Mouse (Mus musculus) limb, embryonic 14.5 days (tissue): ENCODE results near the gene 1700017B05Rik. TPM values are rescaled to one million over a fixed set of nuclear protein-coding genes. Genes with fewer than 3 reads are reported as not detected.

ENCODE experiments used
- ATAC-seq: fragments of 200-750 bp; cut with Nextera tagmentation; 2 replicates; pipeline ENCODE4 v1.8.0; 2017; ENCODE audit warnings: low read depth, moderate number of reproducible peaks, moderate TSS enrichment; ENCODE audit not compliant: low FRiP score
- DNase-seq: peaks from one replicate; pipeline ENCODE4 v3.0.0-alpha.2; 2015; ENCODE audit warnings: low spot score
- H3K27ac ChIP-seq: fragments of 300-500 bp; sonication (generic); replicated peaks from 2 replicates; pipeline ENCODE4 v1.5.1; 2014; ENCODE audit warnings: low read depth, mild to moderate bottlenecking, low read length, moderate library complexity, mixed read lengths
- H3K27me3 ChIP-seq: fragments of 300-500 bp; sonication (generic); 2 replicates; pipeline ENCODE4 v1.6.1; 2014; ENCODE audit warnings: low read length, mixed read lengths; ENCODE audit not compliant: control insufficient read depth, insufficient read depth
- H3K36me3 ChIP-seq: fragments of 300-500 bp; sonication (generic); 2 replicates; pipeline ENCODE4 v1.6.1; 2014; ENCODE audit warnings: mild to moderate bottlenecking, low read length, moderate library complexity, mixed read lengths; ENCODE audit not compliant: control insufficient read depth, insufficient read depth
- H3K4me1 ChIP-seq: fragments of 300-500 bp; sonication (generic); 2 replicates; pipeline ENCODE4 v1.6.1; 2014; ENCODE audit warnings: antibody characterized with exemption, low read length, mixed read lengths; ENCODE audit not compliant: control insufficient read depth, insufficient read depth
- H3K4me2 ChIP-seq: fragments of 300-500 bp; sonication (generic); replicated peaks from 2 replicates; pipeline ENCODE4 v1.6.1; 2014; ENCODE audit warnings: low read depth, mild to moderate bottlenecking, low read length, moderate library complexity; ENCODE audit not compliant: severe bottlenecking
- H3K4me3 ChIP-seq: fragments of 300-500 bp; sonication (generic); replicated peaks from 2 replicates; pipeline ENCODE4 v1.5.1; 2014; ENCODE audit warnings: low read length
- H3K9ac ChIP-seq: fragments of 300-500 bp; sonication (generic); 2 replicates; pipeline ENCODE4 v1.6.1; 2014; ENCODE audit warnings: mild to moderate bottlenecking, low read depth, low read length, moderate library complexity; ENCODE audit not compliant: severe bottlenecking
- H3K9me3 ChIP-seq: fragments of 300-500 bp; sonication (generic); 2 replicates; pipeline ENCODE4 v1.6.1; 2016; ENCODE audit warnings: low read length; ENCODE audit not compliant: control insufficient read depth
- POLR2A ChIP-seq: fragments of 200-500 bp; IDR thresholded peaks from 2 replicates; pipeline ENCODE4 v1.8.0; 2012; ENCODE audit warnings: inconsistent platforms, mild to moderate bottlenecking, moderate library complexity, borderline replicate concordance; ENCODE audit not compliant: insufficient read depth, insufficient read length; ENCODE audit errors: extremely low read depth
- WGBS: fragments of 180-500 bp; shearing (Covaris S2); extraction: QIAGEN DNeasy Blood & Tissue Kit; methylation state at CpG from one replicate; pipeline ENCODE4 v1.1.7; 2014; 5-methylcytosine and 5-hydroxymethylcytosine counted together
- polyA plus RNA-seq, 2 experiments: library from polyadenylated mRNA; depleted of rRNA in 1 of 2; stranded (reverse) in 1 of 2; unstranded in 1 of 2; fragments of >200 nt; fragmentation: Nextera tagmentation in 1 of 2; extraction: Ambion mirVana in 1 of 2; gene quantifications; 2 replicates each; pipeline versions ENCODE4 v1.2.1 to v1.2.3; 2012 to 2014

1700017B05Rik gene
- polyA plus RNA-seq, 2 experiments, result 11.1 to 18.0 TPM

DNA sequence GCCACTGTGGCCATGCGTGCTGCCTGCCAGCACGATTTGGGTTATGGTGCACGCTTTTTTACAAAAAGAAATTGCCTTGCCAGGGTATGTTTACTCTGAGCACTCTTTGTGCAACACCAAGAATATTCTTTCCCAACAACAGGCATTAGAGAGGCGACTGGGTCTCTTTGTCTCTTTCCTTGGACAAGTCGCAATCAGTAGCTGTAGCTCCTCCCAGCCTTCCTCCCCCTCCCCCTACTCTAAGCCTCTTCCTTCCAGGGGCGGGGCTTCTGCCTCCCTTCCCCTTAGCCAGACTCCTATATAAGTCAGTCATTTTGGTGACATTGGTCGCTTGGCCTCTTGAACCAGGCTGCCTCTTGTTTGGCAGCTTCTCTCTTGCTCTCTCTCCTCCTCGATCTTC, 33.9 kb upstream of the 1700017B05Rik start:
- WGBS, result 74% methylated on average over 8 of the region's 8 CpGs
- H3K36me3 ChIP-seq, result no peaks in the 10 kb centered on the region
- H3K27me3 ChIP-seq, result no peaks in the 10 kb centered on the region
- H3K9ac ChIP-seq, result no peak overlapping the region
- no peaks in the 10 kb centered on the region for H3K4me1 ChIP-seq
- DNase-seq (no peak), ATAC-seq (no peak)
- H3K4me2 ChIP-seq, result no peak overlapping the region
- no peaks in the 10 kb centered on the region for H3K9me3 ChIP-seq
- no peak for TF ChIP-seq POLR2A
- H3K27ac ChIP-seq, result no peak overlapping the region
- H3K4me3 ChIP-seq, result no peak overlapping the region

- H3K27ac ChIP-seq, result no peak overlapping the region
- H3K4me1 ChIP-seq, result no peaks in the 10 kb centered on the region
- TF ChIP-seq POLR2A, result no peak
- H3K27me3 ChIP-seq, result no peaks in the 10 kb centered on the region
- 76% methylated on average over 3 of the region's 3 CpGs for WGBS
- no peaks in the 10 kb centered on the region for H3K9me3 ChIP-seq
- H3K9ac ChIP-seq, result no peak overlapping the region
- no peak for DNase-seq
- H3K4me3 ChIP-seq, result no peak overlapping the region
- H3K36me3 ChIP-seq, result no peaks in the 10 kb centered on the region
- ATAC-seq, result no peak
- no peak overlapping the region for H3K4me2 ChIP-seq
These were observed 33.3 kb upstream of the 1700017B05Rik start for GRCm38 (mm10) chr9:57295666-57296065.

DNA sequence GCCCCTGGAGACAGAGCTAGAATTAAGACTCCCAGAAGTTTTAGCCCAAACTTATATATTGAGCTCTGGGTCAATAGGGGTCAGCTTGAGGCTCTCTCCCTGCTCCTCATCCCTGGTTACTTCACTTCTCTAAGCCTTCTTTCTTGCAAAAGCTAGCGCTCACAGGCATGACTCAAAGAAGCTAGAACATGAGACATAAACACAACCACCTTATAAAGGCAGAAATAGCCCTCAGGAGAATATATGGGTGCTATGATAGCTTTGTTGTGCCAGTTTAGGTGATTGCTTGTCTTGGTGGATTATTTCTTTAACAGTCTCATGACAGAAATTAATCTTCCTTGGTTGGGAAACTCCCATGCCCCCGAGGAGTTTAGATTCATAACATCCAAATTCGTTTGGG, 32.5 kb upstream of the 1700017B05Rik start:
- TF ChIP-seq POLR2A, result no peak
- 71% methylated on average over 3 of the region's 3 CpGs for WGBS
- Histone ChIP-seq H3K4me3 (no peak overlapping the region), H3K4me2 (no peak overlapping the region), H3K27me3 (no peaks in the 10 kb centered on the region), H3K4me1 (no peaks in the 10 kb centered on the region), H3K9me3 (no peaks in the 10 kb centered on the region), H3K9ac (no peak overlapping the region), H3K27ac (no peak overlapping the region), H3K36me3 (no peaks in the 10 kb centered on the region)
- ATAC-seq, result no peak
- no peak for DNase-seq

DNA sequence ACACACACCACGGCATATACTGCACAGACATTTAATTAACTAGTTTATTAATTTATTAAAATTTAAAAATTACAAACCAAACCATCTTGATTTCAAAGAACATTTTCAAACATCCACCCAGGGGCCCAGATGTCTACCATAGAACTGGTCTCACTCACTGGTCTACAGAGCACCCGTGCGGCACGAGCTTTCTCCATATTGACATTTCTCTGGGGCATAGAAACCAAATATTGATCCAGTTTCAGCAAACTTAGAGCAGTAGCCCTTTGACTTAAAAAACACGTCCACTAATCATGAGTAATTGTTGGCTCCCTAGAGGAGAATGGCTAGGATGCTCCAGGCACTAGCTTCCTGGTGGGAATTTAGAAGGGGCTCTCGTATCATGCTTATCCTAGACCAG, 24.8 kb upstream of the 1700017B05Rik start:
- no peak for ATAC-seq
- no peaks in the 10 kb centered on the region for H3K36me3 ChIP-seq
- H3K4me2 ChIP-seq, result no peak overlapping the region
- no peak overlapping the region for H3K9ac ChIP-seq
- H3K4me3 ChIP-seq, result no peak overlapping the region
- no peaks in the 10 kb centered on the region for H3K9me3 ChIP-seq
- no peaks in the 10 kb centered on the region for H3K4me1 ChIP-seq
- WGBS, result 92% methylated on average over 6 of the region's 6 CpGs
- DNase-seq, result no peak
- H3K27me3 ChIP-seq, result no peaks in the 10 kb centered on the region
- no peak overlapping the region for H3K27ac ChIP-seq
- TF ChIP-seq POLR2A, result no peak

DNA sequence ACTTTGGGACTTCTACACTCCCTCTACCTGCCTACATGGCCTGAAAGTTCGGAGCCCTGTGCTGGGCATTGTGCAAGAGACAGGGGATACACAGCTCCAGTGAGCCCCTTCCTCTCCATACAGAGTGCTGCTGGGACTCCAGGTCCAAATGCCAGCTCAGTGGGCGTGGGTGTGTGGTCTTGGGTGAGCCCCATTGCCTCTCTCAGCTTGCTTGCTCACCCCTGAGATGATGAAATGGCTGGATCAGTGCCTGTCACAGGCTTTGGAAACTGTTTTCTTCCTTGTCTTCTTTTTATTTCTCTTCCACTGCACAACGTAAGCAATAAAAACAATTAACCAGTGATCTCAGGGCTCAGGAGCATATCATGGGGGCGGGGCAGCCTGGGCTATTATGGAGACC, 20.9 kb upstream of the 1700017B05Rik start:
- H3K9me3 ChIP-seq, result no peaks in the 10 kb centered on the region
- H3K4me1 ChIP-seq, result peaks cover 8% of the 10 kb centered on the region
- no peaks in the 10 kb centered on the region for H3K27me3 ChIP-seq
- no peak overlapping the region for H3K27ac ChIP-seq
- no peak overlapping the region for H3K4me3 ChIP-seq
- DNase-seq (no peak), ATAC-seq (no peak)
- no peak overlapping the region for H3K4me2 ChIP-seq
- H3K9ac ChIP-seq, result no peak overlapping the region
- no peaks in the 10 kb centered on the region for H3K36me3 ChIP-seq
- no peak for TF ChIP-seq POLR2A
- WGBS, result 64% methylated on average over 4 of the region's 4 CpGs

- ATAC-seq, result no peak
- 83% methylated on average over 3 of the region's 3 CpGs for WGBS
- TF ChIP-seq POLR2A, result no peak
- Histone ChIP-seq H3K36me3 (no peaks in the 10 kb centered on the region), H3K4me1 (peaks cover 8% of the 10 kb centered on the region), H3K27me3 (no peaks in the 10 kb centered on the region), H3K9me3 (no peaks in the 10 kb centered on the region), H3K9ac (no peak overlapping the region), H3K27ac (no peak overlapping the region), H3K4me2 (no peak overlapping the region), H3K4me3 (no peak overlapping the region)
- DNase-seq, result no peak
These were observed 20.3 kb upstream of the 1700017B05Rik start for GRCm38 (mm10) chr9:57282686-57283085.
